Comparison of ENCODE assay signal across 7 mouse cellular contexts in genomic region chr3:87910573-87911141, GRCm38 (mm10). TPM values are rescaled to one million over a fixed set of nuclear protein-coding genes. Genes with fewer than 3 reads are reported as not detected.
A peak's percentile ranks its signal among the peaks of the same experiment; 100 is the strongest.
DNase-seq lines count a peak whose midpoint lies in the region; ATAC-seq and TF ChIP-seq lines count a peak whose summit lies in the region.

No protein-coding gene starts in this region.

- peaks cover 25% of the 10 kb centered on the region for H3K4me1 ChIP-seq in cerebellum, adult 2 months (ENCODE audit: control insufficient read depth, insufficient read depth, low read length)
- peaks cover 14% of the 10 kb centered on the region for H3K4me1 ChIP-seq in forebrain, postnatal 0 days (ENCODE audit: insufficient read depth)
- peaks cover 47% of the 10 kb centered on the region for H3K4me1 ChIP-seq in hindbrain, embryonic 12.5 days
- peaks cover 23% of the 10 kb centered on the region for H3K4me1 ChIP-seq in small intestine, adult 2 months (ENCODE audit: control insufficient read depth, insufficient read depth, insufficient read length, low read length)

- H3K9ac ChIP-seq in forebrain, postnatal 0 days, result no peak overlapping the region; the same call in 1 of the 2 replicates
- H3K9ac ChIP-seq in hindbrain, embryonic 12.5 days, result peak overlapping the region; percentile 69

- peak overlapping the region; percentile 61; the same call in 1 of the 2 replicates for H3K27ac ChIP-seq in cerebellum, adult 2 months (ENCODE audit: insufficient read depth, low read length)
- H3K27ac ChIP-seq in forebrain, postnatal 0 days (ENCODE audit: low read depth, low read length), result peak overlapping the region; percentile 66
- peak overlapping the region; percentile 85 for H3K27ac ChIP-seq in hindbrain, embryonic 12.5 days
- H3K27ac ChIP-seq in small intestine, adult 2 months (ENCODE audit: insufficient read depth, low read depth, low read length), result peak overlapping the region; percentile 99

- H3K4me2 ChIP-seq in forebrain, postnatal 0 days (ENCODE audit: low read depth), result peak overlapping the region; percentile 46
- H3K4me2 ChIP-seq in hindbrain, embryonic 12.5 days (replicated peaks), result peak overlapping the region; percentile 65

- no peaks in the 10 kb centered on the region for H3K27me3 ChIP-seq in cerebellum, adult 2 months (ENCODE audit: control insufficient read depth, insufficient read depth, low read length)
- no peaks in the 10 kb centered on the region for H3K27me3 ChIP-seq in forebrain, postnatal 0 days (ENCODE audit: insufficient read depth, low read length)
- H3K27me3 ChIP-seq in hindbrain, embryonic 12.5 days, result no peaks in the 10 kb centered on the region
- no peaks in the 10 kb centered on the region for H3K27me3 ChIP-seq in small intestine, adult 2 months (ENCODE audit: control insufficient read depth, insufficient read depth, low read length)

- no peak for TF ChIP-seq POLR2A in cerebellum, adult 2 months (IDR thresholded peaks at IDR 0.05; ENCODE audit: borderline replicate concordance, insufficient read depth, low read length)
- TF ChIP-seq POLR2A in small intestine, adult 2 months (IDR thresholded peaks at IDR 0.05; ENCODE audit: low read depth, low read length), result 0 out of 2 replicates have a peak, but pooled peaks have one; percentile 20

- DNase-seq in R1 (ENCODE audit: low read depth, low spot score), result peak; percentile 100
- DNase-seq in cerebellum, adult 2 months, result peak; percentile 63 to 72
- DNase-seq in forebrain, postnatal 0 days, result peak; percentile 46
- peak; percentile 40 to 45 for DNase-seq in layer of hippocampus, postnatal 36 days

- H3K36me3 ChIP-seq in forebrain, postnatal 0 days (ENCODE audit: insufficient read depth), result peaks cover 26% of the 10 kb centered on the region
- H3K36me3 ChIP-seq in hindbrain, embryonic 12.5 days, result peaks cover 27% of the 10 kb centered on the region
- peaks cover 20% of the 10 kb centered on the region for H3K36me3 ChIP-seq in small intestine, adult 2 months (ENCODE audit: control insufficient read depth, insufficient read depth, low read length)

- H3K4me3 ChIP-seq in cerebellum, adult 2 months (replicated peaks; ENCODE audit: insufficient read depth, low read depth, low read length), result peak overlapping the region; percentile 99
- peak overlapping the region; percentile 29 for H3K4me3 ChIP-seq in forebrain, postnatal 0 days (ENCODE audit: low read depth, low read length)
- peak overlapping the region; percentile 37 for H3K4me3 ChIP-seq in hindbrain, embryonic 12.5 days
- H3K4me3 ChIP-seq in small intestine, adult 2 months (ENCODE audit: low read depth, low read length), result peak overlapping the region; percentile 73

- H3K9me3 ChIP-seq in forebrain, postnatal 0 days (ENCODE audit: low read length), result no peaks in the 10 kb centered on the region
- no peaks in the 10 kb centered on the region for H3K9me3 ChIP-seq in hindbrain, embryonic 12.5 days (replicated peaks)

- WGBS in cerebellum, adult 2 months, result 3% methylated on average over 12 of the region's 12 CpGs
- 5% methylated on average over 12 of the region's 12 CpGs for WGBS in forebrain, postnatal 0 days
- WGBS in hindbrain, embryonic 12.5 days, result 4% methylated on average over 12 of the region's 12 CpGs
- WGBS in small intestine, adult 2 months, result 8% methylated on average over 12 of the region's 12 CpGs

- ATAC-seq in forebrain, postnatal 0 days, result no peak
- ATAC-seq in hindbrain, embryonic 12.5 days (ENCODE audit: low FRiP score), result peak; percentile 38
- 0 out of 2 replicates have a peak, but pooled peaks have one; percentile 13 for ATAC-seq in megakaryocyte-erythroid progenitor cell, adult 5-6 weeks (replicated peaks; ENCODE audit: low FRiP score, low TSS enrichment, poor library complexity, severe bottlenecking)

- no peak for TF ChIP-seq CTCF in cerebellum, adult 2 months (IDR thresholded peaks at IDR 0.05; ENCODE audit: borderline replicate concordance, insufficient read depth, low read depth, low read length)
- no peak for TF ChIP-seq CTCF in forebrain, postnatal 0 days (IDR thresholded peaks at IDR 0.05; ENCODE audit: low read depth)
- no peak for TF ChIP-seq CTCF in small intestine, adult 2 months (IDR thresholded peaks at IDR 0.05; ENCODE audit: extremely low read depth, insufficient read length, insufficient replicate concordance, low read depth, low read length)

RNA-seq across cellular contexts. Expression of gene Hdgf, which starts 4.5 kb away (rescaled TPM):
- 180 and 194 TPM in 2 replicates for polyA plus RNA-seq in cerebellum, adult 2 months (2012; rRNA removed)
- 116 and 121 TPM in 2 replicates for total RNA-seq in forebrain, postnatal 0 days (2014; rRNA removed)
- 147 and 160 TPM in 2 replicates for polyA plus RNA-seq in forebrain, postnatal 0 days (2015; fragmentation: Nextera tagmentation; extraction: Ambion mirVana)
- polyA plus RNA-seq in hindbrain, embryonic 12.5 days (2016; fragmentation: Nextera tagmentation; extraction: Ambion mirVana), result 219 and 230 TPM in 2 replicates
- total RNA-seq in layer of hippocampus, postnatal 36 days (2021), result 100 to 1,000 TPM; 140 to 149 TPM
- total RNA-seq in megakaryocyte-erythroid progenitor cell, adult 5-6 weeks (2014; fragmentation: Nextera tagmentation), result 676 and 813 TPM in 2 replicates
- 908 and 1,020 TPM in 2 replicates for total RNA-seq in megakaryocyte-erythroid progenitor cell, adult 5-6 weeks (2017)
- polyA plus RNA-seq in small intestine, adult 2 months (2012; rRNA removed), result 20.0 and 44.5 TPM in 2 replicates

RNA-seq across cellular contexts. Expression of gene Mrpl24, which starts 8.6 kb away (rescaled TPM):
- polyA plus RNA-seq in cerebellum, adult 2 months (2012; rRNA removed), result 83.9 and 84.9 TPM in 2 replicates
- total RNA-seq in forebrain, postnatal 0 days (2014; rRNA removed), result 47.0 and 68.4 TPM in 2 replicates
- polyA plus RNA-seq in forebrain, postnatal 0 days (2015; fragmentation: Nextera tagmentation; extraction: Ambion mirVana), result 43.4 and 45.7 TPM in 2 replicates
- polyA plus RNA-seq in hindbrain, embryonic 12.5 days (2016; fragmentation: Nextera tagmentation; extraction: Ambion mirVana), result 72.9 and 79.0 TPM in 2 replicates
- total RNA-seq in layer of hippocampus, postnatal 36 days (2021), result 10 to 100 TPM; 54.7 to 59.8 TPM
- 147 and 201 TPM in 2 replicates for total RNA-seq in megakaryocyte-erythroid progenitor cell, adult 5-6 weeks (2014; fragmentation: Nextera tagmentation)
- 116 and 118 TPM in 2 replicates for total RNA-seq in megakaryocyte-erythroid progenitor cell, adult 5-6 weeks (2017)
- 12.5 and 25.5 TPM in 2 replicates for polyA plus RNA-seq in small intestine, adult 2 months (2012; rRNA removed)

RNA-seq across cellular contexts. Expression of gene Isg20l2, which starts 19.5 kb away (rescaled TPM):
- 15.2 and 15.9 TPM in 2 replicates for polyA plus RNA-seq in cerebellum, adult 2 months (2012; rRNA removed)
- total RNA-seq in forebrain, postnatal 0 days (2014; rRNA removed), result 29.1 and 31.9 TPM in 2 replicates
- polyA plus RNA-seq in forebrain, postnatal 0 days (2015; fragmentation: Nextera tagmentation; extraction: Ambion mirVana), result 16.1 and 19.3 TPM in 2 replicates
- 67.7 and 68.7 TPM in 2 replicates for polyA plus RNA-seq in hindbrain, embryonic 12.5 days (2016; fragmentation: Nextera tagmentation; extraction: Ambion mirVana)
- 10 to 100 TPM; 15.0 TPM for total RNA-seq in layer of hippocampus, postnatal 36 days (2021)
- 65.1 and 78.0 TPM in 2 replicates for total RNA-seq in megakaryocyte-erythroid progenitor cell, adult 5-6 weeks (2014; fragmentation: Nextera tagmentation)
- 60.4 and 61.7 TPM in 2 replicates for total RNA-seq in megakaryocyte-erythroid progenitor cell, adult 5-6 weeks (2017)
- 3.9 and 7.0 TPM in 2 replicates for polyA plus RNA-seq in small intestine, adult 2 months (2012; rRNA removed)

RNA-seq across cellular contexts. Expression of gene Rrnad1, which starts 19.9 kb away (rescaled TPM):
- 46.8 and 49.5 TPM in 2 replicates for polyA plus RNA-seq in cerebellum, adult 2 months (2012; rRNA removed)
- 19.3 and 31.8 TPM in 2 replicates for total RNA-seq in forebrain, postnatal 0 days (2014; rRNA removed)
- polyA plus RNA-seq in forebrain, postnatal 0 days (2015; fragmentation: Nextera tagmentation; extraction: Ambion mirVana), result 10.9 and 15.6 TPM in 2 replicates
- polyA plus RNA-seq in hindbrain, embryonic 12.5 days (2016; fragmentation: Nextera tagmentation; extraction: Ambion mirVana), result 22.1 and 22.5 TPM in 2 replicates
- 10 to 100 TPM; 23.5 to 27.9 TPM for total RNA-seq in layer of hippocampus, postnatal 36 days (2021)
- 26.9 and 34.3 TPM in 2 replicates for total RNA-seq in megakaryocyte-erythroid progenitor cell, adult 5-6 weeks (2014; fragmentation: Nextera tagmentation)
- 4.1 and 10.0 TPM in 2 replicates for total RNA-seq in megakaryocyte-erythroid progenitor cell, adult 5-6 weeks (2017)
- 12.5 and 17.3 TPM in 2 replicates for polyA plus RNA-seq in small intestine, adult 2 months (2012; rRNA removed)

RNA-seq across cellular contexts. Expression of gene Prcc, which starts 25.2 kb away (rescaled TPM):
- polyA plus RNA-seq in cerebellum, adult 2 months (2012; rRNA removed), result 47.6 and 48.8 TPM in 2 replicates
- 74.2 and 77.1 TPM in 2 replicates for total RNA-seq in forebrain, postnatal 0 days (2014; rRNA removed)
- 20.6 and 23.0 TPM in 2 replicates for polyA plus RNA-seq in forebrain, postnatal 0 days (2015; fragmentation: Nextera tagmentation; extraction: Ambion mirVana)
- 14.7 and 16.4 TPM in 2 replicates for polyA plus RNA-seq in hindbrain, embryonic 12.5 days (2016; fragmentation: Nextera tagmentation; extraction: Ambion mirVana)
- total RNA-seq in layer of hippocampus, postnatal 36 days (2021), result 10 to 100 TPM; 58.3 to 58.6 TPM
- total RNA-seq in megakaryocyte-erythroid progenitor cell, adult 5-6 weeks (2014; fragmentation: Nextera tagmentation), result 39.9 and 52.2 TPM in 2 replicates
- 30.1 and 48.5 TPM in 2 replicates for total RNA-seq in megakaryocyte-erythroid progenitor cell, adult 5-6 weeks (2017)
- polyA plus RNA-seq in small intestine, adult 2 months (2012; rRNA removed), result 13.4 and 27.1 TPM in 2 replicates

Comparison
In these comparisons a context has a peak if more than half of its experiments do, and no peak if none do; other contexts are left out.
1. DNase-seq: peak in every context shown above with its lines; median percentile 100 in R1; 68 in cerebellum, adult 2 months; 46 in forebrain, postnatal 0 days; 42 in layer of hippocampus, postnatal 36 days.
2. H3K4me3 ChIP-seq: peak in every context shown above with its lines; median percentile 99 in cerebellum, adult 2 months; 73 in small intestine, adult 2 months; 37 in hindbrain, embryonic 12.5 days; 29 in forebrain, postnatal 0 days.